Mouse (Mus musculus) brain, embryonic 14.5 days (tissue): Measurements from ENCODE around the gene Itga9. TPM values are rescaled to one million over a fixed set of nuclear protein-coding genes. Genes with fewer than 3 reads are reported as not detected.

Source experiments
- DNase-seq: peaks from one replicate; pipeline ENCODE4 v3.0.0-alpha.2; 2011; ENCODE audit warnings: low read depth
- CTCF ChIP-seq: fragments of 200-500 bp; IDR thresholded peaks from 2 replicates; pipeline ENCODE4 v1.5.1; 2012; ENCODE audit warnings: inconsistent platforms, mild to moderate bottlenecking, moderate library complexity, borderline replicate concordance; ENCODE audit not compliant: insufficient read depth, insufficient read length; ENCODE audit errors: extremely low read depth
- POLR2A ChIP-seq: fragments of 200-500 bp; IDR thresholded peaks from 2 replicates; pipeline ENCODE4 v1.6.1; 2012; ENCODE audit warnings: mild to moderate bottlenecking, inconsistent platforms, borderline replicate concordance; ENCODE audit not compliant: poor library complexity, insufficient read depth, insufficient read length, severe bottlenecking; ENCODE audit errors: extremely low read depth
- polyA plus RNA-seq: library from polyadenylated mRNA; depleted of rRNA; stranded (reverse); fragments of >200 nt; gene quantifications from 2 replicates; pipeline ENCODE4 v1.2.3, GENCODE M21; 2012

Itga9 gene
- polyA plus RNA-seq, 1 experiment = 3.0 TPM

DNA sequence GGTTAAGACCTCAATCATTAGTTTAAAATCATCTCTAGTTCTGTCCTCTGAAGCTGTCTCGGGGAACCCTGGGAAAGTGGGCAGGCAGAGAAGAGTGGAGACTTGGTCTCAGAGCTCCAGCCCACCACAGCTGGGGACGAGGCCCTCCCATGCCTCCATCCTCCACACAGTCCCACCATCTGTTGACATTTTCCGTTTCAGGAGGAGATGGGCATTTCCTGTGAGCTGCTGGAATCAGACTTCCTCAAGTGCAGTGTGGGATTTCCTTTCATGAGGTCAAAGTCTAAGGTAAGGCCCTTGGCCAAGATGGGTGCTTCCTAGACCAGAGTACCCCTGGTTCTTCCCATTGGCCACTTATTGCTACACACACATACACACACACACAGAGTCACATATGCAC lies 226.0 kb downstream of the Itga9 start:
- DNase-seq = no peak
- TF ChIP-seq POLR2A (no peak), CTCF (no peak)

DNA sequence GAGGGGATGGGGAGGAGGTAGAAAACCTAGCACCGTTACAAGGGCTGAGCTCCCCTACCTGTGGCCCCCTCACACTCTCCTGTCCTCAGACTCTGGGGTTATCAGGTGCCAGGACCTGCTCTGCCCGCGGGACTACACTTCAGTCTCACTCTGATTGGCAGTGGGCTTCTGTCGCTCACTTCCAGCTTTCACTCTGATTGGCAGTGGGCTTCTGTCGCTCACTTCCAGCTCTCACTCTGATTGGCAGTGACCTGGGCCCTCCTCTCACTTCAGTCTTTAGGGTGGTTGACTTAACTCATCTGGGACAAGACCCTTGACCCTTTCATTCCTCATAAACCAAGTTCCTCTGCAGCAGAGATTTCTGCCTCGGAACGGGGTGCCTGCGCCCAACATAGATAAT lies 226.9 kb downstream of the Itga9 start:
- no peak for DNase-seq
- TF ChIP-seq POLR2A = no peak
- no peak for TF ChIP-seq CTCF

DNA sequence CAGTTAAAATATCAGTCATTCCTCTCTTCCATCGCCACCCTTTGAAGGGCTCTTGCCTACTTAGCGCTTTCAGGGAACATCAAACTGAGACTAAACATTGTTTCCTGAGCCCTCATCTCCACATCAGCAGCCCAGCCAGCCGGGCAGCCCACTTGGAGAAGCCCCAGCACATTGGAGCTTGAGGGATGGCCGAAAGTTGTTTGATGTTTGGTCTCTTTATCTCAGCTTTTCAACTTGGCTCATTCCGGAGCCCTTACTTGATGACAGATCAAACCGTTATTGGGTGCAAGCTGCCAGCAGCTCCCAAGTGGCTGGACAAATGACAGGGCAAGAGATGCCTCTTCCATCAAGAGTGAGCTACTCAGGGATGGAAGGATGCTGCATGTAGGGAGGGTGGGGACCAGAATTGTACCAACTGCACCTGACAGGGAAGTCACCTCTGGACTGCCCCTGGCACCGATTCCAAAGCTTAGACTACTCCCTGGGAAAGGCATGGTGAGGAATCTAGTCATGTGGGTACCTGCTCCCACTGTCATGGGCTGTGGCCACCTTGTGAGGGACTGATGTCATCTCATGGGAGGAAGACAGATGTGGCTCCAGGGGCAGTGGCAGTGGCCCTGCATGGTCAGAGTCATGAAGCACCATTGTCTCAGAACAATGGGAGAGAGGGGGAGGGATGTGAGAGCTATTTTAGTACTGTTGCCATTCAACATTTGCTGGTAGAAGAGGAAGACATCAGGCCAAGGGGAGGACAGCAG lies 232.6 kb downstream of the Itga9 start:
- DNase-seq = no peak
- TF ChIP-seq CTCF = no peak
- TF ChIP-seq POLR2A = no peak

DNA sequence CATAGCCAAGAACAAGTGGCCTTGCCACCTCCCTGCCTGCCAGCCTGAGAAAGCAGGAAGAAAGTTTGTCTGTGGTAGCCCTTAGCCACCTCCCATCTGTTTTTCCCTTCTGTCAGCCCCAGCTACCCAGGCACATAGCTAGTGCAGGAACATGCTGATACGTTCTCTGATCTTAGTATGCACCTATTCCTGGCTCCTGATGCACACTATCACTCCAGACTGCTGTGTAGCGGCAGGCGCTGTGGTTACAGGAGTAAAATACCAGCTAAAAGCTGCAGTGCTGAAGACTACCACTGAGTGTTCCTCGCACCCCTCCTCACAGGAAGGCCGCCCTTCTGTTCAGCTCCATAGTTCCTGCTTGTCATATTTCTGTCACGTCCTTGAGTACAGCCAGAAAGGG lies 234.8 kb downstream of the Itga9 start:
- DNase-seq = no peak
- TF ChIP-seq POLR2A (no peak), CTCF (no peak)

DNA sequence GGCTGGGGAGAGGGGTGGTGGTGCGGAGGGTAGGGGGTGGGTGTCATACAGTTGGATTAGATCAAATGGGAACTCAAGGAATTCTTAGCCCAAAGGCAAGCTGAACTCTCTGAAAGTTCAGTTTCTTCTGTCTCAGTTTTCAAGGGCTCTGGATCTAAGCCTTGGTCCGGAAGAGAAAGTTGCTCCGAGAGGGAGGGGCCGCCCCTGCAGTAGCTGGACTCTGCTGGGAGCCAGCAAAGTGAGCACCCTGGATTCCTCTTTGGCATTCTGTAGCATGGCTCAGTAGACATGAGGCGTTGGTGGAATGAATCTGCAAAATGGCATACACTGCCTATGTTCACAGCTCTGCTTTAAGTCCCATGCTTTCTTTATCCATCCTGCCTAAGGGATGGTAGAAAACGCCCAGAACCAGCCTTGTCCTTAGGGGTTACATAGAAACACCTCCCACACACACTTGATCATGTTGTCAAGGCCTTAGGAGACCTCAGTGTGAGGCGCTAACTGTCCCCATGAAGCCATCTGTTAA lies 235.5 kb downstream of the Itga9 start:
- DNase-seq = no peak
- no peak for TF ChIP-seq CTCF
- TF ChIP-seq POLR2A = no peak

DNA sequence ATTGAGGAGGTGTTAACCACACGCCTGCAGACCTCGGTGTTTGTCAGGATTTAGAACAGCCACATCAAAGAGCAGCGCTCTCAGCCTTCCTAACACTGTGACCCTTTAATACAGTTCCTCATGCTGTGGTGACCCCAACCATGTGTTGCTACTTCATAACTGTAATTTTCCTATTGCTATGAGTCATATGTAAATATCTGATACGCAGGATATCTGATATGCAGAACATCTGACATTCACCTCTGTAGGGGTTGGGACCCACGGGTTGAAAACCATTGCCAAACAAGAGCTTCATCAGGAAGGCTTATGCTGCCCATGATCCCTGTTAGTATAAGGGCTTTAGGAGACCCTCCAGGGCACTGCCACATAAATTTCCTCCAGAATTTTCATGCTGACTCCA lies 237.2 kb downstream of the Itga9 start:
- no peak for DNase-seq
- no peak for TF ChIP-seq POLR2A

DNA sequence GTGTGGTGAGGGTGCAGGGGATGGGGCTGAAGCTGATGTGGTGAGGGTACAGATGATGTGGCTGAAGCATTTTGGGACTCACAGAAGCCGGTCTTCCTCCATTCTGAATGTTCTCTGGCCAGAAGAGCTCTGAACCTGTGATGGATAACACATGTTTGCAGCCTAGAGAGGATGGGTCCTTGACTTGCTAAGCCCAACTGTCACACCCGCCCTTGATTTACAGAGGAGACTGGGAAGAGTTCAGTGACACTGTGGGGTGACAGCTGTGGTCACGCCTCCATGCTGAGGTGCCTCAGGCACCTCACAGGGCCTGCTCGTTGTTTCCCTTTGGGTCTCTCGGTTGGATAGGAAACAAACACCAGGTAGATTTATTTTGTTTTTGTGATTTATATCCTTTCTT lies 238.5 kb downstream of the Itga9 start:
- DNase-seq = no peak
- TF ChIP-seq CTCF = no peak
- no peak for TF ChIP-seq POLR2A

DNA sequence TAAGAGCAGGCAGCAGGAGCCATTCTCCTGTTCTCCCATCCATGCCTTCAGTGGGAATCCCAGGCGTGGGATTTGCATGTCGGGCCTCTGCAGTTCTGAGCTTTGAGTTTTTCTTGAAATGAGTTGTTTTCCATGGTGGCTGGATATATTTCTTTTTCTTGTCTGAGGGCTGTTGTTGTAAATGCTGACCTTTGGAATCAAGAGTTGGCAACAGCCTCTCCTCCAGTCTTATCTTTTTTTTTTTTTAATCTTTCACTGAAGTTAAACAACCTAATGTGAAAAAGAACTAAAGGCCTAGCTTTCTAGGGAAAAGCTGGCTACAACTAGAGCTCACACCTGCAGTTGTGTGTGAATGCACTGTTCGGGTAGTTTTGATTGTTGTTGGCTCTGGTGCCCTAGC lies 240.3 kb downstream of the Itga9 start:
- TF ChIP-seq CTCF (no peak), POLR2A (no peak)
- DNase-seq = no peak

DNA sequence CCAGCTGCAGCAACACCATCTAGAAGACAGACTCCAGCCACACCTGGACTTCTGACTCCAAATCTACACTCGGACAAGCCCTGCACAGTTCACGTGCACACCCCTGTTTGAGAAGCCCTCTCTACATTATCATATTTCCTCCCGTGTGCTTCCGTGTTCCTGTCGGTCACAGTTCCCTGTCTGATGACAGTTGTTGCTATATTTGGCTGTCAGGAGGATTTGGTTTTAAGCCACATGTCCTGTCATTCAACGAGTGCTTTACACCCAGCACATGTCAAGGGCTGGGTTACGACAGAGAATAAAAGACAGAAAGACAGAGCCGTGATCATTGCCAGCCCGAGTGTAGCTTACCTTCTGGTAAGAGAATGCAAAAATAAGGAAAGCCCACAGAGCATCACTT lies 250.2 kb downstream of the Itga9 start:
- no peak for DNase-seq
- no peak for TF ChIP-seq CTCF
- no peak for TF ChIP-seq POLR2A

DNA sequence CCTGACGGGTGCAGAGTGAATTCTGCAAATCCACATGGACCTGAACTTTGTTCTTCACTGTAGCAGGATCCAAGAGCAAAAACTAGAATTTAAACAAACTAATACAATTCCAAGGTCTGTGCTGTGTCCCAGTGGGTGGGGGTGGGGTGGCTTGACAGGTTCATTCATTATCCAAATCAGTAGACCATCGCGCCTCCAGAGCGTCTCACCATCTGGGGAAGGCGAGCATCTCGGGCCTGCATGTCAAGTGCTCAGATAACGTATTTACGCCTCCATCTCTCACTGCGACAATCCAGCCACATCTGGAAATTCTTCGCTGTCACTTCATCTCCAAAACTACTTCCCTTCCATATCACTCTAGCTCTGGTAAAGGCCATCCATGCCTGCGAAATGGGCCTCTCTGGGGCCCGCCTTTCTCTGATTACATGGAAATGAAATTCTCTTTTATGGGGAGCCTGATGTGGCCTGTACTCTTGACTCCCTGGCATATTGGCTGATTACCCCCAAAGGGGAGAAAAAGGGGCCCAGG lies 254.2 kb downstream of the Itga9 start:
- TF ChIP-seq CTCF = no peak
- no peak for TF ChIP-seq POLR2A
- DNase-seq = no peak

DNA sequence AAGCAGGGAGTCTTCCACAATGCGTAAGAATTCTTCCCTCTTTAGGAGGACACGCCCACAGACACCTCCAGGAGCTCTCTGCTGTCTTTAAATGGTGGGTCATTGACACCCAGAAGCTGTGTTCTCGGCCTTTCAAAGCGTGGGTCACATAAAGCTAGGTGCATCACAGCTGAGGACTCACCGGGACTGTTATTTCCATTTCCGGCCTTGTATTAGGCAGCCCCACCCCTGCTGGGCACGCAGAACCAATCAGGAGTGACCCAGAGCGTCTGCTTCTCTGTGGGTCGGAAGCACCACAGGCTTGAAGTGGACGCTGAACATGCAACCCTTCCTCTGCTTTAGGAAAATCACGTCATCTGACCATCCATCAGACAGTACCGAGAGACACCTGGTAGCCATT lies 255.7 kb downstream of the Itga9 start:
- no peak for DNase-seq
- no peak for TF ChIP-seq CTCF
- TF ChIP-seq POLR2A = no peak

DNA sequence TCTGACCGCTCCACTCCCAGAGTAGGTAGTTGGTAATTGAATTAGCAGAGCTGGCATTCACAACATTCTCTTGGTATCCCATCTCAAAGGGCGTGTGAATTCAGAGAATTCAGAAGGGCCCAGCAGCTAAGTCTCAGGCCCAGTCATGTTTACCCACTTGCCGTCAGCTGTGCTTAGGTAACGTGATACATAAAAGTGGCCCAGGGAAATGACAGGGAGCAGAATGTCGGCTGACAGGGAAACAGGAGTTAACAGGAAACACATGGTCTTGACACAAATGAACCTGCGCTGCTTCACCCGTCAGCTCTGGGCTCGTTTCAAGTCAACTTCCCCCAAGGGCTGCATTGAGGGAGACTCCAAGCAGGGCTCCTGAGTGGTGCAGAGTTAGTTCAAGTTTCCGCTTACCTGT lies 256.4 kb downstream of the Itga9 start:
- TF ChIP-seq POLR2A (no peak), CTCF (no peak)
- no peak for DNase-seq

DNA sequence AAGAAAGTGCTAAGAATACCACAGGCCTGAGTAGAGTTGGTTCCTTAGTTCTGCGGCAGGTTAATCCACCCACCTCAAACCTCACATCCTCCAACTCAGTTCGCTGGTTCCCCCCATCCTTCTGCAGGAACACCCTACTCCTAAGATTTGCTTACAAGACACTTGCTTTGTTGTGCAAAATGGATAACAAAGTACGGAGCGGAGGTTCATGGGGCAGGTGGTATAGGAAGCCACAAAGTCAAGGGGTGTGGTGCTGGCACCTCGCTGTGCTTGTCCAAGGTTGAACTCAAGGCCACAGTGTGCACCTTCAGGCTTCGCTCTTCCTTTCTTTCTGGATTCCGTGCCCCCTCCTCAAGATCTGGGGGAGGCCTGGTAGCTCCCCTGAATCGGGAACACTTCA lies 257.0 kb downstream of the Itga9 start:
- no peak for TF ChIP-seq CTCF
- TF ChIP-seq POLR2A = no peak
- DNase-seq = no peak
